Mouse (Mus musculus) midbrain, embryonic 11.5 days (tissue): ENCODE results near the gene Cdx2. TPM values are rescaled to one million over a fixed set of nuclear protein-coding genes. Genes with fewer than 3 reads are reported as not detected.
A peak's percentile ranks its signal among the peaks of the same experiment; 100 is the strongest.

Source experiments
- ATAC-seq: fragments of 200-750 bp; cut with Nextera tagmentation; 2 replicates; pipeline ENCODE4 v1.8.0; 2017; ENCODE audit warnings: moderate TSS enrichment, moderate library complexity; ENCODE audit not compliant: low FRiP score
- DNase-seq: peaks from one replicate; pipeline ENCODE4 v3.0.0; 2015; ENCODE audit warnings: low spot score; ENCODE audit errors: missing footprints
- H3K27ac ChIP-seq: fragments of 300-500 bp; sonication (generic); 2 replicates; pipeline ENCODE4 v1.5.1; 2014; ENCODE audit warnings: low read depth, low read length
- H3K27me3 ChIP-seq: fragments of 300-500 bp; sonication (generic); 2 replicates; pipeline ENCODE4 v1.6.1; 2014; ENCODE audit warnings: mild to moderate bottlenecking, low read length, moderate library complexity, mixed read lengths; ENCODE audit not compliant: control insufficient read depth, insufficient read depth
- H3K36me3 ChIP-seq: fragments of 300-500 bp; sonication (generic); 2 replicates; pipeline ENCODE4 v1.6.1; 2014; ENCODE audit warnings: mild to moderate bottlenecking, low read length, moderate library complexity, mixed read lengths; ENCODE audit not compliant: control insufficient read depth, insufficient read depth
- H3K4me1 ChIP-seq: fragments of 300-500 bp; sonication (generic); 2 replicates; pipeline ENCODE4 v1.6.1; 2014; ENCODE audit warnings: low read length; ENCODE audit not compliant: control insufficient read depth, insufficient read depth
- H3K4me2 ChIP-seq: fragments of 300-500 bp; sonication (generic); 2 replicates; pipeline ENCODE4 v1.6.1; 2014; ENCODE audit warnings: mild to moderate bottlenecking, moderate library complexity
- H3K4me3 ChIP-seq: fragments of 300-500 bp; sonication (generic); 2 replicates; pipeline ENCODE4 v1.5.1; 2014; ENCODE audit warnings: low read depth, low read length
- H3K9ac ChIP-seq: fragments of 300-500 bp; sonication (generic); 2 replicates; pipeline ENCODE4 v1.6.1; 2014; ENCODE audit warnings: low read length
- H3K9me3 ChIP-seq: fragments of 300-500 bp; sonication (generic); 2 replicates; pipeline ENCODE4 v1.6.1; 2016; ENCODE audit warnings: low read length; ENCODE audit not compliant: control insufficient read depth
- WGBS: fragments of 180-500 bp; shearing (Covaris S2); extraction: QIAGEN DNeasy Blood & Tissue Kit; methylation state at CpG from one replicate; pipeline ENCODE4 v1.1.7; 2014; 5-methylcytosine and 5-hydroxymethylcytosine counted together
- polyA plus RNA-seq: library from polyadenylated mRNA; unstranded; fragments of >200 nt; fragmentation: Nextera tagmentation; extraction: Ambion mirVana; gene quantifications from 2 replicates; pipeline ENCODE4 v1.2.1, GENCODE M21; 2014

Gene Cdx2
- polyA plus RNA-seq, 1 experiment from 2014 or later, result not detected

- ATAC-seq (no peak), DNase-seq (no peak)
- Histone ChIP-seq H3K27me3 (peaks cover 42% of the 10 kb centered on the region), H3K4me3 (no peak within 1 kb of the TSS), H3K4me2 (no peak within 1 kb of the TSS), H3K9me3 (no peaks in the 10 kb centered on the region), H3K4me1 (no peaks in the 10 kb centered on the region), H3K36me3 (no peaks in the 10 kb centered on the region), H3K27ac (no peak within 1 kb of the TSS), H3K9ac (no peak within 1 kb of the TSS)
- 76% methylated on average over 8 of the region's 8 CpGs for WGBS
Observed at GRCm38 (mm10) chr5:147322183-147322582, 15.1 kb upstream of the Cdx2 start, which contains the start of gene Urad. Gene Urad (minus strand): TSS chr5:147322440.

GRCm38 (mm10) chr5:147319653-147320052, 12.6 kb upstream of the Cdx2 start:
- no peak overlapping the region for H3K4me2 ChIP-seq
- no peaks in the 10 kb centered on the region for H3K36me3 ChIP-seq
- H3K27me3 ChIP-seq, result peaks cover 66% of the 10 kb centered on the region
- ATAC-seq (peak; percentile 34; the same call in 1 of the 2 replicates), DNase-seq (peak; percentile 93)
- no peak overlapping the region for H3K4me3 ChIP-seq
- H3K9me3 ChIP-seq, result no peaks in the 10 kb centered on the region
- H3K4me1 ChIP-seq, result peaks cover 3% of the 10 kb centered on the region; the same call in 1 of the 2 replicates
- no peak overlapping the region for H3K27ac ChIP-seq
- H3K9ac ChIP-seq, result no peak overlapping the region

DNA sequence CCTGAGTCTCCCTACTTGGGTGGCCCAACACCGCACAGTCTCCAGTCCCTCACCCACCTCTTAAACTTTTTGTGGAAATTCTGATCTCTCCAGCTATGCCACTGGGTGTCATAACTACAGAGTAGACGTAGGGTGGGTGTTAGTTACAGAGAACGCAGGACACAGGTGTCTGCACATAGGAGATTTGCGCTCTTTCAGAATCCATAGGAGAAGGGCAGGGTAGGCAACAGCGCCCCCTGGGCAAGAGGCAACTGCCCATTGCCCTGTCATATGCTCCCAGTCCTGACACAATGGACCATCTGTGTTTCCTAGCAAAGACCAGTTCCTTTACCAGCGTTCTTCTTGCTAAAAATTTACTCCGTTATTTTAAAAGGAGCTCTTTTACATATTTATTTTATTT, 10.9 kb upstream of the Cdx2 start:
- H3K36me3 ChIP-seq, result no peaks in the 10 kb centered on the region
- H3K9me3 ChIP-seq, result no peaks in the 10 kb centered on the region
- WGBS, result 20% methylated on average over 7 of the region's 7 CpGs
- H3K27me3 ChIP-seq, result peaks cover 83% of the 10 kb centered on the region
- ATAC-seq, result no peak
- no peak overlapping the region for H3K4me2 ChIP-seq
- no peak overlapping the region for H3K9ac ChIP-seq
- no peak overlapping the region for H3K27ac ChIP-seq
- H3K4me1 ChIP-seq, result peaks cover 3% of the 10 kb centered on the region; the same call in 1 of the 2 replicates
- no peak overlapping the region for H3K4me3 ChIP-seq
- DNase-seq, result no peak

- ATAC-seq, result no peak
- DNase-seq, result peak; percentile 81
- Histone ChIP-seq H3K27ac (no peak overlapping the region), H3K4me2 (no peak overlapping the region), H3K4me1 (peaks cover 3% of the 10 kb centered on the region; the same call in 1 of the 2 replicates), H3K36me3 (no peaks in the 10 kb centered on the region), H3K4me3 (no peak overlapping the region), H3K9me3 (no peaks in the 10 kb centered on the region), H3K27me3 (peaks cover 86% of the 10 kb centered on the region), H3K9ac (no peak overlapping the region)
- 5% methylated on average over 7 of the region's 7 CpGs for WGBS
Observed at GRCm38 (mm10) chr5:147317321-147317720, 10.3 kb upstream of the Cdx2 start.

- WGBS, result under 1% methylated on average over 25 of the region's 25 CpGs
- peaks cover 90% of the 10 kb centered on the region for H3K27me3 ChIP-seq
- no peak overlapping the region for H3K4me2 ChIP-seq
- H3K9ac ChIP-seq, result no peak overlapping the region
- H3K4me1 ChIP-seq, result peaks cover 3% of the 10 kb centered on the region; the same call in 1 of the 2 replicates
- H3K4me3 ChIP-seq, result no peak overlapping the region
- H3K27ac ChIP-seq, result no peak overlapping the region
- no peaks in the 10 kb centered on the region for H3K9me3 ChIP-seq
- no peaks in the 10 kb centered on the region for H3K36me3 ChIP-seq
- peak; percentile 88 for DNase-seq
- ATAC-seq, result no peak
Observed at GRCm38 (mm10) chr5:147315432-147316075, 8.5 kb upstream of the Cdx2 start.

GRCm38 (mm10) chr5:147314646-147315431, 7.8 kb upstream of the Cdx2 start:
- ATAC-seq, result no peak
- H3K36me3 ChIP-seq, result no peaks in the 10 kb centered on the region
- peak; percentile 92 for DNase-seq
- no peak overlapping the region for H3K4me3 ChIP-seq
- no peaks in the 10 kb centered on the region for H3K9me3 ChIP-seq
- H3K9ac ChIP-seq, result no peak overlapping the region
- peaks cover 94% of the 10 kb centered on the region for H3K27me3 ChIP-seq
- peaks cover 3% of the 10 kb centered on the region; the same call in 1 of the 2 replicates for H3K4me1 ChIP-seq
- WGBS, result under 1% methylated on average over 39 of the region's 39 CpGs
- no peak overlapping the region for H3K27ac ChIP-seq
- no peak overlapping the region for H3K4me2 ChIP-seq

GRCm38 (mm10) chr5:147312830-147313685, 6.0 kb upstream of the Cdx2 start:
- H3K9ac ChIP-seq, result no peak overlapping the region
- DNase-seq, result peak; percentile 95
- no peak overlapping the region for H3K4me3 ChIP-seq
- ATAC-seq, result no peak
- peaks cover 99% of the 10 kb centered on the region for H3K27me3 ChIP-seq
- H3K4me2 ChIP-seq, result no peak overlapping the region
- H3K27ac ChIP-seq, result no peak overlapping the region
- H3K36me3 ChIP-seq, result no peaks in the 10 kb centered on the region
- peaks cover 3% of the 10 kb centered on the region; the same call in 1 of the 2 replicates for H3K4me1 ChIP-seq
- WGBS, result 2% methylated on average over 27 of the region's 27 CpGs
- H3K9me3 ChIP-seq, result no peaks in the 10 kb centered on the region

DNA sequence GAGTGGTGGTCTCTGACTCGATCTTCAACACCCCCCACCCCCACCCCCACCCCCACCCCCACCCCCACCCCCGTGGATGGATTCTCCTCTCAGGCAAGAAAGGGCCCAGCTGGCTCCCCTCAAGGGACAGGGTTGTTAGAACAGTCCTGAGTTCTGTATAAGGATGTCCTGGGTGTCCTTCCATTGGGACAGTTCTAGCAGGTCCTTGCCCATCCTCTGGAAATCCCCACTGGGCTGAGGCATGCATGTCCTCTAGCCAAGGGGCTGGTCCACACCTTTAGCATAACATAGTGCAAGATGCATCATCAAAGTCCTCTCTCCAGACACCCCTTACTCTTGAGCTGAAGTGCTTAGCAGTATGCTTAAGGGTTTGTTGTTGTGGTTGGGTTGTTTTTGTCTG, 2.7 kb upstream of the Cdx2 start:
- 0% methylated on average over 2 of the region's 2 CpGs for WGBS
- Histone ChIP-seq H3K4me2 (no peak overlapping the region), H3K9me3 (no peaks in the 10 kb centered on the region), H3K27me3 (peaks cover 100% of the 10 kb centered on the region), H3K9ac (no peak overlapping the region), H3K4me1 (peaks cover 4% of the 10 kb centered on the region), H3K4me3 (no peak overlapping the region), H3K27ac (no peak overlapping the region), H3K36me3 (no peaks in the 10 kb centered on the region)
- ATAC-seq, result no peak
- peak; percentile 81 for DNase-seq
